Mouse (Mus musculus) liver, adult 2 months (tissue): ENCODE data around the gene Krtap3-3.

ENCODE experiments used
- CTCF ChIP-seq: fragments of 200-500 bp; IDR thresholded peaks from 2 replicates; pipeline ENCODE4 v1.5.1; 2011; ENCODE audit warnings: low read depth, low read length, control low read depth
- POLR2A ChIP-seq: fragments of 200-500 bp; IDR thresholded peaks from 2 replicates; pipeline ENCODE4 v1.6.1; 2011; ENCODE audit warnings: low read length, control low read depth; ENCODE audit not compliant: insufficient read depth; ENCODE audit errors: extremely low read depth

- TF ChIP-seq CTCF = no peak
- TF ChIP-seq POLR2A = no peak
Observed at GRCm38 (mm10) chr11:99566530-99566929, 15.9 kb upstream of the Krtap3-3 start, which contains the start of gene Krtap3-1.
